ENCODE assay signal across 13 mouse cellular contexts in genomic region chr8:95127658-95128057, GRCm38 (mm10). TPM values are rescaled to one million over a fixed set of nuclear protein-coding genes. Genes with fewer than 3 reads are reported as not detected.
DNase-seq lines count a peak whose midpoint lies in the region; ATAC-seq and TF ChIP-seq lines count a peak whose summit lies in the region.
"Had no signal": no experiment of that assay in that cellular context is flagged by ENCODE, and none has a peak within 500 bp of the region (broad histone marks: within the 10 kb centered on the region; RNA-seq: fewer than 3 reads in every experiment).

No protein-coding gene starts in this region.

- no peaks in the 10 kb centered on the region for H3K27me3 ChIP-seq in neural tube, embryonic 11.5 days (ENCODE audit: control insufficient read depth, insufficient read depth, low read length)
- no peaks in the 10 kb centered on the region for H3K27me3 ChIP-seq in neural tube, embryonic 15.5 days (replicated peaks)
- H3K27me3 ChIP-seq in kidney, postnatal 0 days (ENCODE audit: insufficient read depth, low read length) = no peaks in the 10 kb centered on the region
- H3K27me3 ChIP-seq: embryonic facial prominence, embryonic 15.5 days had no signal

- no peak overlapping the region for H3K27ac ChIP-seq in neural tube, embryonic 11.5 days (ENCODE audit: low read depth, low read length)
- no peak overlapping the region for H3K27ac ChIP-seq in neural tube, embryonic 15.5 days (replicated peaks)
- H3K27ac ChIP-seq in kidney, postnatal 0 days = no peak overlapping the region
- H3K27ac ChIP-seq: embryonic facial prominence, embryonic 15.5 days had no signal

- ATAC-seq in neural tube, embryonic 11.5 days (ENCODE audit: insufficient read depth, low FRiP score, low TSS enrichment) = 0 out of 2 replicates have a peak, but pooled peaks have one; percentile 41
- no peak for ATAC-seq in neural tube, embryonic 15.5 days (ENCODE audit: low FRiP score)
- peak; percentile 91 for ATAC-seq in kidney, postnatal 0 days (replicated peaks; ENCODE audit: low FRiP score, low read depth)

- no peak overlapping the region for H3K9ac ChIP-seq in neural tube, embryonic 11.5 days (ENCODE audit: low read length)
- H3K9ac ChIP-seq in neural tube, embryonic 15.5 days (replicated peaks) = no peak overlapping the region
- H3K9ac ChIP-seq in kidney, postnatal 0 days (ENCODE audit: low read depth, low read length) = no peak overlapping the region
- H3K9ac ChIP-seq: embryonic facial prominence, embryonic 15.5 days had no signal

- DNase-seq in kidney, adult 11 months = peak; percentile 49
- DNase-seq in kidney, postnatal 14 days = no peak
- no peak for DNase-seq in neural tube, embryonic 11.5 days (ENCODE audit: low spot score)
- peak; percentile 67 for DNase-seq in kidney, postnatal 0 days (ENCODE audit: low spot score)
- DNase-seq in embryo, embryonic 10.5 days (ENCODE audit: low spot score) = no peak
- no peak for DNase-seq in urinary bladder, postnatal 36 days (ENCODE audit: low spot score in 2 of 2)
- DNase-seq: adrenal gland, adult 8-10 months; cerebellum, postnatal 36 days; heart, postnatal 14 days; right cerebral cortex, postnatal 4 days; thymus, postnatal 25 days had no signal

- WGBS in neural tube, embryonic 11.5 days = 64% methylated on average over 9 of the region's 9 CpGs
- WGBS in neural tube, embryonic 15.5 days = 62% methylated on average over 9 of the region's 9 CpGs
- 26% methylated on average over 9 of the region's 9 CpGs for WGBS in kidney, postnatal 0 days

- no peak for TF ChIP-seq CTCF in kidney, postnatal 0 days (IDR thresholded peaks at IDR 0.05; ENCODE audit: low read depth)

- H3K36me3 ChIP-seq in neural tube, embryonic 11.5 days (ENCODE audit: control insufficient read depth, insufficient read depth, low read length) = no peaks in the 10 kb centered on the region
- H3K36me3 ChIP-seq in neural tube, embryonic 15.5 days = peaks cover 46% of the 10 kb centered on the region
- peaks cover 25% of the 10 kb centered on the region; the same call in 1 of the 2 replicates for H3K36me3 ChIP-seq in kidney, postnatal 0 days (ENCODE audit: insufficient read depth, low read length)

- no peak overlapping the region for H3K4me3 ChIP-seq in neural tube, embryonic 11.5 days (ENCODE audit: low read depth, low read length)
- no peak overlapping the region for H3K4me3 ChIP-seq in neural tube, embryonic 15.5 days (replicated peaks)
- H3K4me3 ChIP-seq in kidney, postnatal 0 days (replicated peaks; ENCODE audit: low read depth, low read length) = no peak overlapping the region
- H3K4me3 ChIP-seq: embryonic facial prominence, embryonic 15.5 days had no signal

- H3K9me3 ChIP-seq in neural tube, embryonic 11.5 days (ENCODE audit: control insufficient read depth, low read length) = no peaks in the 10 kb centered on the region
- no peaks in the 10 kb centered on the region for H3K9me3 ChIP-seq in neural tube, embryonic 15.5 days (replicated peaks)
- no peaks in the 10 kb centered on the region for H3K9me3 ChIP-seq in kidney, postnatal 0 days (replicated peaks; ENCODE audit: low read length)
- H3K9me3 ChIP-seq: embryonic facial prominence, embryonic 15.5 days had no signal

- H3K4me1 ChIP-seq in neural tube, embryonic 11.5 days (ENCODE audit: control insufficient read depth, insufficient read depth, low read length) = 0 out of 2 replicates have a peak, but pooled peaks cover 2% of the 10 kb centered on the region
- H3K4me1 ChIP-seq in neural tube, embryonic 15.5 days = no peaks in the 10 kb centered on the region; the same call in 1 of the 2 replicates
- H3K4me1 ChIP-seq in kidney, postnatal 0 days (replicated peaks; ENCODE audit: insufficient read depth, low read length) = peaks cover 10% of the 10 kb centered on the region
- H3K4me1 ChIP-seq: embryonic facial prominence, embryonic 15.5 days had no signal

- H3K4me2 ChIP-seq in neural tube, embryonic 11.5 days (ENCODE audit: low read depth) = no peak overlapping the region
- H3K4me2 ChIP-seq in neural tube, embryonic 15.5 days = no peak overlapping the region
- no peak overlapping the region for H3K4me2 ChIP-seq in kidney, postnatal 0 days (ENCODE audit: low read length)
- H3K4me2 ChIP-seq: embryonic facial prominence, embryonic 15.5 days had no signal

RNA-seq across cellular contexts. Expression of gene Katnb1, which starts 46.7 kb away (rescaled TPM):
- 29.2 and 32.5 TPM in 2 replicates for polyA plus RNA-seq in neural tube, embryonic 11.5 days (2014; fragmentation: Nextera tagmentation; extraction: Ambion mirVana)
- polyA plus RNA-seq in neural tube, embryonic 15.5 days (2015; fragmentation: Nextera tagmentation; extraction: Ambion mirVana) = 41.5 and 43.3 TPM in 2 replicates
- 21.2 and 22.9 TPM in 2 replicates for polyA plus RNA-seq in kidney, postnatal 0 days (2015; fragmentation: Nextera tagmentation; extraction: Ambion mirVana)

Comparison
In these comparisons a context has a peak if more than half of its experiments do, and no peak if none do; other contexts are left out.
1. DNase-seq: peak in kidney, adult 11 months (single experiment) and kidney, postnatal 0 days (single experiment); none in kidney, postnatal 14 days (single experiment), neural tube, embryonic 11.5 days (single experiment), embryo, embryonic 10.5 days (single experiment) and urinary bladder, postnatal 36 days (0 of 2).